Mouse (Mus musculus) 3134 (cell line): ENCODE results near the gene Psenen.

Experiments
- DNase-seq: peaks from one replicate; pipeline ENCODE4 v3.0.0-alpha.2; 2011; ENCODE audit warnings: low spot score; ENCODE audit not compliant: insufficient read length; ENCODE audit errors: extremely low read depth

Gene Psenen

GRCm38 (mm10) chr7:30557901-30558514, 5.4 kb downstream of the Psenen start:
- DNase-seq, result no peak

DNA sequence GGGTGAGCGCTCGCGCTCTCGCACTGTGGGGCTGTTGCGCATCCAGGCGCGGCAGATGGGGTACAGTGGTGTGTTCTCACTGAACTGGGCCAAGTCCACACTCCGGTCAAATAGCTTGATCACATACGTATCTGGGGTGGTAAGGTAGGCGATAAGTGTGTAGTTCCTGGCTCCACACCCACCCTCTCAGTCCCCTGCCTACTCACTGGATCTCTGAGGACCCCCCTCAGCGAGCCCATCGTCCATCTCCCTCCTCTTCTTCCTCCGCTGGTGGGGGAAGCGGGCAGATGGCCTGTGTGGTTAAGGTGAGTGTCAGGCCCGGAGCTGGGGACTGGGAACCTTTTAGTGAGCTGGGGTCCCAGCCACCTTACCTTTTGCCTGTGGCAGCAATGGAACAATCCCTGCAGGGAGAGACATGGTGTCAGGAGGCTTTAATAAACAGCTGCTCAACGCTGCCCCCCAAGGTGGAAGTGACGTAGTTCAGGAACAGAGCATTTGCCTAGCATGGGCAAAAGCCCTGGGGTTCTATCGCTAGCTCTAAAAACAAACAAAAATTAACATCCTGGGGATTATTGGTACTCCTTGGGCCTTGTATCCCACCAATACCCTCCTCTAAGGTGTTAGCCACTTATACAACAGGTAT, 6.4 kb downstream of the Psenen start:
- no peak for DNase-seq

- peak; percentile 29 for DNase-seq
These were observed 9.4 kb downstream of the Psenen start for GRCm38 (mm10) chr7:30553810-30554584.

DNA sequence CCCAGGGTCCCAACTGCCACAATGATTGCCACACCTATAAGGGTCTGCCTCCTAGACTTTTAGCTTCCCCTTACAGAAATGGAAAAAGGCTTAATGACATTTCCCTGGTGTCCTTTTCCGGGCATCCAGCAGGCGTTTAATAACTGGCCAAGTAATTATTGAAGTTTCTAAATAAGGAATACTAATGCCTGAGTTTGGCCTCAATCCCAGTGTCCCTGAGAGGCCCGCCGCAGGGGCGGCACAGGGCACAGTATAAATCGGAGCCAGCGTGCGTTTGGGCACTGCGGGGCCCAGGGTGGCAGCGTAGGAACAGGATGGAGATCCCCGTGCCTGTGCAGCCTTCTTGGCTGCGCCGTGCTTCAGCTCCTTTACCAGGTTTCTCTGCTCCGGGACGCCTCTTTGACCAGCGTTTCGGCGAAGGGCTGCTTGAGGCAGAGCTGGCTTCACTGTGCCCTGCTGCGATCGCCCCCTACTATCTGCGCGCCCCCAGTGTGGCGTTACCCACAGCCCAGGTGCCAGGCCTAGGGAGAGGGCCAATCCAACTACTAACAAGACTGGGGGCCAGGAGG, 10.3 kb downstream of the Psenen start:
- DNase-seq, result peak; percentile 77

GRCm38 (mm10) chr7:30552102-30553020, 11.1 kb downstream of the Psenen start, which contains the start of the genes Hspb6 and Proser3:
Hspb6 (plus strand) TSS chr7:30552178.
Proser3 (minus strand) TSS chr7:30552299.
- DNase-seq, result peak; percentile 93

DNA sequence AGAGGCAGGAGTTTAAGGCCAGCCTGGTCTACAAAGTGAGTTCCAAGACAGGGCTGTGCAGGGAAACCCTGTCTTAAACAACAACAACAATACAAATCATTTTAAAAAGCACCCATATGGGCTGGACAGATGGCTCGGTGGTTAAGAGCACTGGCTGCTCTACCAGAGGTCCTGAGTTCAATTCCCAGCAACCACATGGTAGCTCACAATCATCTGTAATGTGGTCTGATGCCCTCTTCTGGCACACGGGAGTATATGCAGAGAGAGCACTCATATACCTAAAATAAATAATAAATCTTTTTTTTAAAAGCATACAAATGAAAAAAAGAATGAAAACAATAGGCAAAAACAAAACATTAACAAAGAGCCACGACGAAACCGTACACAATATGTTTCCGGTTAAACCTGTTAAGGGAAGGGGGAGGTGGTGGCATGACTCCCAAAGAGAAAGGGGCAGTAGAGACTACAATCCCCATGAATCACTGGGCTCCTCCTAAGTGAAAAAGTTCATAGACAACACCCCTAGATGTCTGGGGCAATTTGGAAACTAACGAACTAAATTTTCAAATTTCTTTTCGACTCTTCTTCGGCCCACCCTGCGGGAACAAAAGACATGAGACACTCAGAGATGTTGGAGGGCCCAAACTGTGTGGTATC, 11.9 kb downstream of the Psenen start:
- DNase-seq, result no peak

GRCm38 (mm10) chr7:30550603-30551002, 12.8 kb downstream of the Psenen start:
- no peak for DNase-seq

DNA sequence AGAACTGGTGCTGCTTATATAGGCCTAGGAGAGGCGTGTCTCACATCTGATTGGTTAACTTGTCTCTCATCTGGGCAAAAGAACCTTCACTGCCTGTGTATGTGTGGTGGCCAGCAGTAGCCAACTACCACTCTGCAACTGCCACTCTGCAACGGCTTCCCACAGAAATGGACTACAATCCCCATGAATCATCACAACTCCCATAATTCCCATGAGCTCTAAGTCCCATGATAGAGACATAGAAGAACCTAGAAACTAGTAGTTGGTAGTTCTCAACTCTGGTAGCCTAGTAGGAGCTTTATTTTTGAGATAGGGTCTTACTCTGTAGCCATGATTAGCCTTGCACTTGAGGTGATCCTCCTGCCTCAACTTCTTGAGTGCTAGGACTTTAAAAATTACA, 13.5 kb downstream of the Psenen start:
- no peak for DNase-seq

DNA sequence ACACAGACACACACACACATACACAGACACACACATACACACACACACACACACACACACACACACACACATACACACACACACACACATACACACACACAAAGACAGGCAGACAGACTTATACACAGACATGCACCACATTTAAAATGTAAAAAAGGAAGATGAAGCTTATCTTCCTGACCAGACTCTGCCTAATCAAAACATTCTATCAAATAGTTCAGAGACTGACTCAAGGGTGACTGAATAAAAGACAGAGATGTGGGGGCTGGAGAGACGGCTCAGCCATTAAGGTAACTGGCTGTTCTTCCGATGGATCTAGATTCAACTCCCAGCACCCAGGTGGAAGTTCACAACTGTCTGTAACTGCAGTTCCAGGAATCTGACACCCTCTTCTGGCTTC, 19.1 kb downstream of the Psenen start:
- no peak for DNase-seq

DNA sequence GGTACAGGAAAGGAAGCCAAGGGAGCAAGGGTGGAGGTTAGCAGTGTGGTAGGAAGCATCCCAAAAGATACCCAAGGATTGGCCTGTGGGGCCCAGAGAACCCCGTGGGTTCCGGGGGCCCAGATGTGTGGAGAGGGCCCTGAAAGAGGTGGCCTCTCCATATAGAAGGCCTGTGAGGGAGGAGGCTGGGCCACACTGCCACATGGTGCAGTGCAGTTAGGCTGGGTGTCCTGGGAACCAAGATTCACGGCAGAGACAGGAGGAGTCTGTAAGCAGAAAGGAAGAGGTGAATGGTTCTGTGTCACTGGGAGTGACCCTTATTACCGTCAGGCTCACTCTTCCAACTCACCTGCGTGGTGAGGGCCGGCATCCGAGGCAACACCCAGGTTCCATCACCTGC, 22.9 kb downstream of the Psenen start:
- no peak for DNase-seq

GRCm38 (mm10) chr7:30534633-30535577, 28.5 kb downstream of the Psenen start, which contains the start of gene Arhgap33:
Arhgap33 (minus strand) TSS chr7:30535060.
- peak; percentile 93 for DNase-seq

DNA sequence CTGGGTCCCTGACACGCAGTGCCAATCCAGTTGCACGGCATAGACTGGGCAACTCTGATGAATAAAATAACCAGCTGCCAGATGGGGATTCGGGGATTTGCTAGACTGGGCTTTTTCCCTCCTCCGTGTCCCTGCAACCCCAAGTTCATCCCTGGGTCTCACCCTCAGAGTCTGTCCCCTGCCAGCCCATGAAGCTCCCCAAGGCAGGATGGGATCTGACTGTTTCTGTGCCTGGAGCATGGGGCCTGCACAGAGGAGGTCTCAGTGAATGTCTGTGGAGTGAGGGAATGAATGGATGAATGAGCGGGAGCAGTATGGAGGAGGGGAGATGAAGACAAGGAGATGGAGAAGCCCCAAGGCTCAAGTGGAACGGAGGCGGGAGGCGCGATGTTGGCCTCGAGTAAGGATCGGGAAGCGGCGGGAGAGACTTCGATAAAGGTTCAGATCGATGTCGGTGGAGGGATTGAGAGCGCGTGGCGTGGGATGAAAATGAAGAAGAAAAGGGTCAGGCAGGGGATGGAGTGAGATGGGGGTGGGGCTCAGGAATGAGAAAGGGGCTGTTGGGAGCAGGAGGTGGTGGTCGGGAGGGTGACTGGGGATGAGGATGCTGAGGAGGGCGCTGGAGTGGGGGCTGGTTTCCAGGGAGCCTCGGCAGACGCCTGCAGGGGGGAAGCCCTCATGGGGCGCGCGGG, 29.3 kb downstream of the Psenen start:
- DNase-seq, result no peak

DNA sequence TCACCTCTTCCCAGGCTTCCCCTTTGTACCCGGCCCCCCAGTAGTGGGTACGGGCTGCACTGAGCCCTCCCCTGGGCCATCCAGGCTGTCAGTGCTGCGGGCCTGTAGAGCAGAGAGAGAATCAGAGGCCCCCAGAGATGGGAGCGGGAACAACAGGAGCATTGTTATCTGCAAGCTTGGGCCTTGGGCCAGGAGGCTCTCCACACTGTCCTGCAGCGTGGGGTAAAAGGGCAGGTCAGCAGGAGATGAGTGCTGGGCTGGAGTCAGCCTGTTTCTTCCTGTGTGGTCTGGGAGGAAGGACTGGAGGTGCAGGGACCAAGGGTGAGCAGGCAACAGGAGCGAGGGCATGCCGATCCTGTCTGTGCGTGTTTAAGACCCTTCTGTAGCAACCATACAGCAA, 30.5 kb downstream of the Psenen start:
- DNase-seq, result no peak

DNA sequence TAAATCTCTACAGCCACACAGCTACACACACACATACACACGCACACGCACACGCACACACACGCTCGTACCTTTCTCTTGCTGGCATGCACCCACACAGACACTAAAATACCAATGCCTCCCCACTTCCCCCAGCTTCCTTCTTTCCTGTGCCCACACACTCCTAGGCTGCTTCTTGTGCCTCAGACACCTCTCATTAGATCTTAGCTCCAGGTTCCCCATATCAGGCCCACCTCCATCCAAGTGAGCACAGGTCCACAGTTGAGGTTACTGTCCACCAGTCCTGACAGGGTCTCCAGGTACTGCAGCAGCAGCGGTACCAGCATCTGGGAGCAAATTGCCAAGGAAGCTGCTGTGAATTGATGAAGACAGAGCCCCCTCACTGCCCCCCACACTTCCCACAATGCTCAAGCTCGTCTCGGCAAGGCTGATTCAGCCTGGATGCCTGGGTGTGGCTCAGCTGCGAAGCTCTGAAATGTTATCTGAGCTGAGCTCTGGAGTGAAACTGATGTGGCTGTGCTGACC, 32.1 kb downstream of the Psenen start:
- no peak for DNase-seq

DNA sequence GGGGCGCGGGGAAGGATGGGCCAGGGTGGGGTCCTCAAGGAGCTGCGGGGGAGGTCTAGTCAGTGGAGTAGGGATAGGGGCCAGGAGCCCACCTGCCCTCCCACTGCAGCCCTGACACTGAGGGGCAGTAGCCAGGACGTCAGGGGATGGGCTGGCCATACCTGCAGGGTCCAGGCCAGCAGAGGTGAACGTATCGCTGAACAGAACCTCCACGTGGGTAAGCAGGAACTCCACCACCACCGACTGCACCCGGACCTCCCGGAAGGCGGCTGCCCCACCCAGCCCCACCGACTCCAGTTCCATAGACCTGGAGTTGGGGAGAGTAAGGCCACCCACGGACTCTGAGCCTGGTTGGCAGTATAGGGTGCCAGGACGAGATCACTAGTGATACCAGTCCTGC, 36.4 kb downstream of the Psenen start:
- no peak for DNase-seq

GRCm38 (mm10) chr7:30526399-30526798, 37.0 kb downstream of the Psenen start:
- DNase-seq, result no peak

- no peak for DNase-seq
These were observed 37.5 kb downstream of the Psenen start for GRCm38 (mm10) chr7:30525954-30526353.

DNA sequence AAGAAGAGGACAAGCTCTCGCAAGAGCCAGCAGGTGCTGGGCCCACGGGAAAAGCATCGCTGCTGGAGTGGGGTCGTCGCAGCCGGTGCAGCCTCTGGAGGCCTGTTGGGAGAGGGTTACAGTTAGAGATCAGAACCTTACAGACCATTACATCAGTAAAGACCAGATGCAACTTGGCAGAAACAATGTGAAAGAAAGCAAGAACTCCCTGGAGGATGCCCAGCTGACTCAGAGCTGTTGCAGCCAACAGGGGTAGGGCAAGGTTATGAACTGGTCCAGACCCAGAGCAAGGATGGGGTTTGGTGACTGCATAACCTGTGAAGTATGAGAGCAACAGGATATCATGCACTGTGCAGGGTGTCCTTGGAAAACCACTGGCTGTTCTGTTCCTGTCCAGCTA, 38.9 kb downstream of the Psenen start:
- DNase-seq, result peak; percentile 42
